ENCODE assay signal across 9 mouse cellular contexts in the genomic region with DNA sequence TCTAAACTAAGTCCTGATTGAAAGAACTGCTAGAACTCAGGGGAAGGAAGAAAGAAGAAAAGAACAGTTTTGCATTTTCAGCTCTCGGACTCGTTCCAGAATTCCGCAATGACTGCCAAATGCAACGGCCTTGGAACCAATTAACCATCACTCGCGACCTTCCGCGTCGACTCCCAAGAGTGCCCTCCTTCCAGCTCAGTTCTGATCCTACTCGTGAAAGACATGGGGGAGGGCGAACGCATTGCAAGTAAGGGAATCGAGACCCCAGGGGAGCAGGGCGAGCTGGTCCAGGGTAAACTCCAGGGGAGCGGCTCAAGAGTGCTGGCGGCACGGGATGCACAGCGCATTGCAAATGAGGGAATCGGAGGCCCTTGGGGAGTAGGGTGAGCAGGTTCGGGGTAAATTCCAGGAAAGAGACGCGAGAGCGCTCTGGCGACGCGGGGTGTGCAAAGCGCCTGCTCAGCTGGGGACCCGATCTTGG. TPM values are rescaled to one million over a fixed set of nuclear protein-coding genes. Genes with fewer than 3 reads are reported as not detected.
A peak's percentile ranks its signal among the peaks of the same experiment; 100 is the strongest.
DNase-seq lines count a peak whose midpoint lies in the region; ATAC-seq lines count a peak whose summit lies in the region.
"Had no signal": no experiment of that assay in that cellular context is flagged by ENCODE, and none has a peak within 500 bp of the region (broad histone marks: within the 10 kb centered on the region; RNA-seq: fewer than 3 reads in every experiment).

No protein-coding gene starts in this region.

- ATAC-seq in CD4-positive, CD25-positive, alpha-beta regulatory T cell, adult 4 months, result peak; percentile 15
- peak; percentile 70 for ATAC-seq in kidney, embryonic 15.5 days (replicated peaks; ENCODE audit: low FRiP score)
- peak; percentile 58 for ATAC-seq in liver, embryonic 13.5 days (ENCODE audit: low read depth)
- ATAC-seq in neural tube, embryonic 13.5 days (ENCODE audit: low read depth), result peak; percentile 77

- peak overlapping the region; percentile 78 for H3K9ac ChIP-seq in kidney, embryonic 15.5 days
- peak overlapping the region; percentile 76 for H3K9ac ChIP-seq in liver, embryonic 13.5 days
- peak overlapping the region; percentile 88 for H3K9ac ChIP-seq in neural tube, embryonic 13.5 days

- peaks cover 57% of the 10 kb centered on the region for H3K36me3 ChIP-seq in embryonic facial prominence, embryonic 10.5 days (replicated peaks)
- H3K36me3 ChIP-seq in kidney, embryonic 15.5 days, result peaks cover 37% of the 10 kb centered on the region
- peaks cover 42% of the 10 kb centered on the region for H3K36me3 ChIP-seq in liver, embryonic 13.5 days
- H3K36me3 ChIP-seq in neural tube, embryonic 13.5 days, result peaks cover 32% of the 10 kb centered on the region

- peak; percentile 77 for DNase-seq in NIH3T3 (ENCODE audit: low read depth)
- DNase-seq in embryonic facial prominence, embryonic 10.5 days (ENCODE audit: low spot score), result no peak
- peak; percentile 24 to 39 for DNase-seq in heart, adult 9 months (ENCODE audit: low spot score in 2 of 2)
- no peak for DNase-seq in liver, embryonic 13.5 days
- no peak for DNase-seq in T-cell, adult 2 months (ENCODE audit: low spot score)

- peak overlapping the region; percentile 85 for H3K4me2 ChIP-seq in kidney, embryonic 15.5 days
- peak overlapping the region; percentile 94 for H3K4me2 ChIP-seq in liver, embryonic 13.5 days
- peak overlapping the region; percentile 73 for H3K4me2 ChIP-seq in neural tube, embryonic 13.5 days

- no peaks in the 10 kb centered on the region for H3K27me3 ChIP-seq in embryonic facial prominence, embryonic 10.5 days (replicated peaks; ENCODE audit: low read depth, poor library complexity, severe bottlenecking)
- no peaks in the 10 kb centered on the region for H3K27me3 ChIP-seq in kidney, embryonic 15.5 days
- peaks cover 8% of the 10 kb centered on the region; the same call in 1 of the 2 replicates for H3K27me3 ChIP-seq in liver, embryonic 13.5 days
- H3K27me3 ChIP-seq in neural tube, embryonic 13.5 days, result no peaks in the 10 kb centered on the region

- H3K9me3 ChIP-seq in embryonic facial prominence, embryonic 10.5 days, result no peaks in the 10 kb centered on the region
- H3K9me3 ChIP-seq in kidney, embryonic 15.5 days (replicated peaks), result no peaks in the 10 kb centered on the region
- no peaks in the 10 kb centered on the region for H3K9me3 ChIP-seq in liver, embryonic 13.5 days (replicated peaks)
- no peaks in the 10 kb centered on the region for H3K9me3 ChIP-seq in neural tube, embryonic 13.5 days

- WGBS in embryonic facial prominence, embryonic 10.5 days, result under 1% methylated on average over 28 of the region's 28 CpGs
- under 1% methylated on average over 28 of the region's 28 CpGs for WGBS in kidney, embryonic 15.5 days
- under 1% methylated on average over 28 of the region's 28 CpGs for WGBS in liver, embryonic 13.5 days (ENCODE audit: insufficient replicate concordance)
- WGBS in neural tube, embryonic 13.5 days, result under 1% methylated on average over 28 of the region's 28 CpGs

- peaks cover 32% of the 10 kb centered on the region for H3K4me1 ChIP-seq in embryonic facial prominence, embryonic 10.5 days
- H3K4me1 ChIP-seq in kidney, embryonic 15.5 days, result peaks cover 20% of the 10 kb centered on the region
- peaks cover 31% of the 10 kb centered on the region for H3K4me1 ChIP-seq in liver, embryonic 13.5 days (replicated peaks)
- H3K4me1 ChIP-seq in neural tube, embryonic 13.5 days (replicated peaks), result peaks cover 31% of the 10 kb centered on the region

- peak overlapping the region; percentile 88 for H3K4me3 ChIP-seq in embryonic facial prominence, embryonic 10.5 days
- peak overlapping the region; percentile 91 for H3K4me3 ChIP-seq in kidney, embryonic 15.5 days (replicated peaks)
- H3K4me3 ChIP-seq in liver, embryonic 13.5 days (replicated peaks), result peak overlapping the region; percentile 72
- peak overlapping the region; percentile 73 for H3K4me3 ChIP-seq in neural tube, embryonic 13.5 days

- peak overlapping the region; percentile 92 for H3K27ac ChIP-seq in embryonic facial prominence, embryonic 10.5 days (replicated peaks)
- peak overlapping the region; percentile 92 for H3K27ac ChIP-seq in kidney, embryonic 15.5 days
- no peak overlapping the region for H3K27ac ChIP-seq in liver, embryonic 13.5 days
- peak overlapping the region; percentile 92 for H3K27ac ChIP-seq in neural tube, embryonic 13.5 days (replicated peaks)

RNA-seq across cellular contexts. Expression of a gene that starts 0.4 kb away (rescaled TPM):
- polyA plus RNA-seq in CD4-positive, CD25-positive, alpha-beta regulatory T cell, adult 4 months (2017; shearing (Covaris generic)), result 1 to 10 TPM; 2.0 to 2.4 TPM
- 22.2 and 23.4 TPM in 2 replicates for polyA plus RNA-seq in embryonic facial prominence, embryonic 10.5 days (2016; fragmentation: Nextera tagmentation; extraction: Ambion mirVana)
- 23.1 and 26.5 TPM in 2 replicates for polyA plus RNA-seq in kidney, embryonic 15.5 days (2015; fragmentation: Nextera tagmentation; extraction: Ambion mirVana)
- polyA plus RNA-seq in liver, embryonic 13.5 days (2015; fragmentation: Nextera tagmentation; extraction: Ambion mirVana), result 2.5 TPM in 2 replicates
- 20.8 and 21.0 TPM in 2 replicates for polyA plus RNA-seq in neural tube, embryonic 13.5 days (2015; fragmentation: Nextera tagmentation; extraction: Ambion mirVana)

RNA-seq across cellular contexts. Expression of a gene that starts 7.5 kb away (rescaled TPM):
- 100 to 1,000 TPM in 1 of 2 experiments, 10 to 100 TPM in 1; 81.8 to 115 TPM for polyA plus RNA-seq in CD4-positive, CD25-positive, alpha-beta regulatory T cell, adult 4 months (2017; shearing (Covaris generic))
- polyA plus RNA-seq in embryonic facial prominence, embryonic 10.5 days (2016; fragmentation: Nextera tagmentation; extraction: Ambion mirVana), result 191 and 193 TPM in 2 replicates
- 122 TPM in 2 replicates for polyA plus RNA-seq in kidney, embryonic 15.5 days (2015; fragmentation: Nextera tagmentation; extraction: Ambion mirVana)
- 64.3 and 70.5 TPM in 2 replicates for polyA plus RNA-seq in liver, embryonic 13.5 days (2015; fragmentation: Nextera tagmentation; extraction: Ambion mirVana)
- polyA plus RNA-seq in neural tube, embryonic 13.5 days (2015; fragmentation: Nextera tagmentation; extraction: Ambion mirVana), result 101 and 115 TPM in 2 replicates

RNA-seq across cellular contexts. Expression of a gene that starts 7.5 kb away (rescaled TPM):
- polyA plus RNA-seq in CD4-positive, CD25-positive, alpha-beta regulatory T cell, adult 4 months (2017; shearing (Covaris generic)), result 1 to 10 TPM; 1.5 to 1.9 TPM
- polyA plus RNA-seq in embryonic facial prominence, embryonic 10.5 days (2016; fragmentation: Nextera tagmentation; extraction: Ambion mirVana), result 63.0 and 68.7 TPM in 2 replicates
- polyA plus RNA-seq in kidney, embryonic 15.5 days (2015; fragmentation: Nextera tagmentation; extraction: Ambion mirVana), result 33.7 and 36.4 TPM in 2 replicates
- 12.2 and 14.7 TPM in 2 replicates for polyA plus RNA-seq in liver, embryonic 13.5 days (2015; fragmentation: Nextera tagmentation; extraction: Ambion mirVana)
- 7.2 and 9.4 TPM in 2 replicates for polyA plus RNA-seq in neural tube, embryonic 13.5 days (2015; fragmentation: Nextera tagmentation; extraction: Ambion mirVana)

RNA-seq across cellular contexts. Expression of a gene that starts 20.0 kb away (rescaled TPM):
- polyA plus RNA-seq in CD4-positive, CD25-positive, alpha-beta regulatory T cell, adult 4 months (2017; shearing (Covaris generic)), result not detected
- polyA plus RNA-seq in embryonic facial prominence, embryonic 10.5 days (2016; fragmentation: Nextera tagmentation; extraction: Ambion mirVana), result 0.18 and 0.55 TPM in 2 replicates
- polyA plus RNA-seq in kidney, embryonic 15.5 days (2015; fragmentation: Nextera tagmentation; extraction: Ambion mirVana), result 0.26 and 0.44 TPM in 2 replicates
- not detected in 2 replicates for polyA plus RNA-seq in liver, embryonic 13.5 days (2015; fragmentation: Nextera tagmentation; extraction: Ambion mirVana)
- 0.53 TPM in 1 of 2 replicates, not detected in the other for polyA plus RNA-seq in neural tube, embryonic 13.5 days (2015; fragmentation: Nextera tagmentation; extraction: Ambion mirVana)

RNA-seq across cellular contexts. Expression of a gene that starts 20.1 kb away (rescaled TPM):
- polyA plus RNA-seq in CD4-positive, CD25-positive, alpha-beta regulatory T cell, adult 4 months (2017; shearing (Covaris generic)), result not detected
- polyA plus RNA-seq in embryonic facial prominence, embryonic 10.5 days (2016; fragmentation: Nextera tagmentation; extraction: Ambion mirVana), result not detected in 2 replicates
- polyA plus RNA-seq in kidney, embryonic 15.5 days (2015; fragmentation: Nextera tagmentation; extraction: Ambion mirVana), result not detected in 2 replicates
- polyA plus RNA-seq in liver, embryonic 13.5 days (2015; fragmentation: Nextera tagmentation; extraction: Ambion mirVana), result not detected in 2 replicates
- not detected in 2 replicates for polyA plus RNA-seq in neural tube, embryonic 13.5 days (2015; fragmentation: Nextera tagmentation; extraction: Ambion mirVana)
- polyA plus RNA-seq: frontal cortex, adult 2 months had no signal

Comparison
In these comparisons a context has a peak if more than half of its experiments do, and no peak if none do; other contexts are left out.
1. ATAC-seq: peak in every context shown above with its lines; median percentile 77 in neural tube, embryonic 13.5 days; 70 in kidney, embryonic 15.5 days; 58 in liver, embryonic 13.5 days; 15 in CD4-positive, CD25-positive, alpha-beta regulatory T cell, adult 4 months.
2. DNase-seq: peak in NIH3T3 (single experiment) and heart, adult 9 months (2 of 2); none in embryonic facial prominence, embryonic 10.5 days (single experiment), liver, embryonic 13.5 days (single experiment) and T-cell, adult 2 months (single experiment).
3. Peak in every context shown above with its lines, with median percentiles within 50 percentile points of each other: H3K4me3 ChIP-seq, H3K4me2 ChIP-seq and H3K9ac ChIP-seq.